Mouse (Mus musculus): ENCODE data around the gene Lyzl4.

DNA sequence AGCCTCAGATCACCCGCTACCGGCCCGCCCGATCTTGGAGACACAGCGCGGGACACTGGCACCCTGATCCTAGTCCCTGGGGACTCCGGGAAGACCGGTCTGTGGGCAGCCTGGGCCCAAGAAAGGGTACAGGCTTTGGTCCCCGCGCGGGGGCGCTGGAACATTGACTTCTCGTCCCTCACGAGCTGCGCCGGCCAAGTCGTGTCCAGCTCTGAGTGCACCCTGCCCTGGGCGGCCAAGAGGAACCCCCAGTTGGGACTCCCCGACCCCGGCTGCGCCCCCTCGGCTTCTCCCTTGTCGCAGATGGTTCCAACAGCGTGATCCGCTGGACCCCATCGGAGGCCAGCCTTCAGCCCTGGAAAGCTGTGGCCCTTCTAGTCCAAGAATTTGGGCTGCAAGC, at the start of gene Lyzl4:
- TF ChIP-seq POLR2A (IDR thresholded peaks at IDR 0.05; ENCODE audit: low read depth, low read length) (no peak), CTCF (IDR thresholded peaks at IDR 0.05; ENCODE audit: extremely low read depth, insufficient read length, insufficient replicate concordance, low read depth, low read length) (peak; percentile 61)
